In genomic region chr15:83724886-83725269, GRCm38 (mm10) we compare ENCODE assay signal across 8 mouse cellular contexts. TPM values are rescaled to one million over a fixed set of nuclear protein-coding genes. Genes with fewer than 3 reads are reported as not detected.
DNase-seq lines count a peak whose midpoint lies in the region; ATAC-seq lines count a peak whose summit lies in the region.
"Had no signal": no experiment of that assay in that cellular context is flagged by ENCODE, and none has a peak within 500 bp of the region (broad histone marks: within the 10 kb centered on the region; RNA-seq: fewer than 3 reads in every experiment).

Gene Scube1 (minus strand): TSS chr15:83725021.

- no peaks in the 10 kb centered on the region for H3K9me3 ChIP-seq in embryonic facial prominence, embryonic 15.5 days (replicated peaks)
- H3K9me3 ChIP-seq in limb, embryonic 11.5 days (ENCODE audit: control insufficient read depth, low read length) = no peaks in the 10 kb centered on the region
- no peaks in the 10 kb centered on the region for H3K9me3 ChIP-seq in midbrain, embryonic 14.5 days (ENCODE audit: control insufficient read depth, low read length)
- no peaks in the 10 kb centered on the region for H3K9me3 ChIP-seq in stomach, embryonic 15.5 days

- DNase-seq in heart, adult 9 months (ENCODE audit: low spot score in 2 of 2) = peak; percentile 83 to 85
- peak; percentile 84 for DNase-seq in kidney, adult 9 months
- DNase-seq in limb, embryonic 11.5 days (ENCODE audit: low spot score) = peak; percentile 91
- peak; percentile 96 for DNase-seq in midbrain, embryonic 14.5 days

- no peaks in the 10 kb centered on the region for H3K4me1 ChIP-seq in brown adipose tissue, adult 24 weeks (ENCODE audit: control insufficient read depth, insufficient read depth, insufficient read length, low read length)
- H3K4me1 ChIP-seq in embryonic facial prominence, embryonic 15.5 days = peaks cover 25% of the 10 kb centered on the region
- peaks cover 32% of the 10 kb centered on the region for H3K4me1 ChIP-seq in limb, embryonic 11.5 days (ENCODE audit: control insufficient read depth, insufficient read depth, low read length)
- H3K4me1 ChIP-seq in midbrain, embryonic 14.5 days (ENCODE audit: control insufficient read depth, insufficient read depth, low read length) = peaks cover 15% of the 10 kb centered on the region
- H3K4me1 ChIP-seq in stomach, embryonic 15.5 days = peaks cover 11% of the 10 kb centered on the region; the same call in 1 of the 2 replicates

- H3K4me3 ChIP-seq in brown adipose tissue, adult 24 weeks (ENCODE audit: insufficient read depth, low read depth, low read length) = peak within 1 kb of the TSS; percentile 55
- peak within 1 kb of the TSS; percentile 63 for H3K4me3 ChIP-seq in embryonic facial prominence, embryonic 15.5 days (replicated peaks)
- H3K4me3 ChIP-seq in limb, embryonic 11.5 days (ENCODE audit: low read depth, low read length) = peak within 1 kb of the TSS; percentile 74
- peak within 1 kb of the TSS; percentile 66 for H3K4me3 ChIP-seq in midbrain, embryonic 14.5 days (replicated peaks; ENCODE audit: low read depth, low read length)
- peak within 1 kb of the TSS; percentile 67 for H3K4me3 ChIP-seq in stomach, embryonic 15.5 days (replicated peaks)
- H3K4me3 ChIP-seq: myocyte had no signal

- WGBS in embryonic facial prominence, embryonic 15.5 days = under 1% methylated on average over 48 of the region's 51 CpGs
- 1% methylated on average over 32 of the region's 51 CpGs for WGBS in limb, embryonic 11.5 days
- WGBS in midbrain, embryonic 14.5 days = 1% methylated on average over 49 of the region's 51 CpGs
- WGBS in stomach, embryonic 15.5 days = under 1% methylated on average over 41 of the region's 51 CpGs

- peak within 1 kb of the TSS; percentile 50 for H3K9ac ChIP-seq in embryonic facial prominence, embryonic 15.5 days
- H3K9ac ChIP-seq in limb, embryonic 11.5 days (ENCODE audit: low read length) = peak within 1 kb of the TSS; percentile 71
- peak within 1 kb of the TSS; percentile 71 for H3K9ac ChIP-seq in midbrain, embryonic 14.5 days (replicated peaks; ENCODE audit: low read length)
- peak within 1 kb of the TSS; percentile 46; the same call in 1 of the 2 replicates for H3K9ac ChIP-seq in stomach, embryonic 15.5 days

- H3K27ac ChIP-seq in brown adipose tissue, adult 24 weeks (replicated peaks; ENCODE audit: low read depth, low read length) = no peak within 1 kb of the TSS
- H3K27ac ChIP-seq in embryonic facial prominence, embryonic 15.5 days (replicated peaks) = no peak within 1 kb of the TSS
- no peak within 1 kb of the TSS; the same call in 1 of the 2 replicates for H3K27ac ChIP-seq in limb, embryonic 11.5 days (replicated peaks; ENCODE audit: low read depth, low read length)
- H3K27ac ChIP-seq in midbrain, embryonic 14.5 days (replicated peaks; ENCODE audit: low read depth, low read length) = peak within 1 kb of the TSS; percentile 70
- H3K27ac ChIP-seq in stomach, embryonic 15.5 days = no peak within 1 kb of the TSS

- peak within 1 kb of the TSS; percentile 99 for H3K4me2 ChIP-seq in embryonic facial prominence, embryonic 15.5 days (replicated peaks)
- H3K4me2 ChIP-seq in limb, embryonic 11.5 days (ENCODE audit: low read depth, severe bottlenecking) = peak within 1 kb of the TSS; percentile 67
- H3K4me2 ChIP-seq in midbrain, embryonic 14.5 days (ENCODE audit: low read length) = peak within 1 kb of the TSS; percentile 81
- peak within 1 kb of the TSS; percentile 98 for H3K4me2 ChIP-seq in stomach, embryonic 15.5 days

- peaks cover 67% of the 10 kb centered on the region for H3K27me3 ChIP-seq in embryonic facial prominence, embryonic 15.5 days
- no peaks in the 10 kb centered on the region for H3K27me3 ChIP-seq in limb, embryonic 11.5 days (ENCODE audit: control insufficient read depth, insufficient read depth, low read length)
- no peaks in the 10 kb centered on the region for H3K27me3 ChIP-seq in midbrain, embryonic 14.5 days (ENCODE audit: control insufficient read depth, insufficient read depth, low read length)
- H3K27me3 ChIP-seq in stomach, embryonic 15.5 days (replicated peaks) = peaks cover 53% of the 10 kb centered on the region

- H3K36me3 ChIP-seq in embryonic facial prominence, embryonic 15.5 days = no peaks in the 10 kb centered on the region
- no peaks in the 10 kb centered on the region; the same call in 1 of the 2 replicates for H3K36me3 ChIP-seq in limb, embryonic 11.5 days (ENCODE audit: control insufficient read depth, insufficient read depth, low read length)
- H3K36me3 ChIP-seq in midbrain, embryonic 14.5 days (ENCODE audit: control insufficient read depth, insufficient read depth, low read length) = 0 out of 2 replicates have a peak, but pooled peaks cover 4% of the 10 kb centered on the region
- no peaks in the 10 kb centered on the region for H3K36me3 ChIP-seq in stomach, embryonic 15.5 days

- peak; percentile 92 for ATAC-seq in embryonic facial prominence, embryonic 15.5 days (ENCODE audit: insufficient number of reproducible peaks, low FRiP score, low TSS enrichment, low read depth)
- peak; percentile 86 for ATAC-seq in limb, embryonic 11.5 days (ENCODE audit: insufficient number of reproducible peaks, low FRiP score, low TSS enrichment, low read depth)
- ATAC-seq in midbrain, embryonic 14.5 days (ENCODE audit: low FRiP score, low TSS enrichment) = peak; percentile 92
- peak; percentile 94 for ATAC-seq in stomach, embryonic 15.5 days (ENCODE audit: insufficient read depth, low FRiP score, low read depth)

RNA-seq across cellular contexts. Expression of gene Scube1, which starts in this region (rescaled TPM):
- not detected in 2 replicates for polyA plus RNA-seq in brown adipose tissue, adult 24 weeks (2012; ENCODE audit: insufficient read depth, insufficient read length, missing spikeins)
- polyA plus RNA-seq in embryonic facial prominence, embryonic 15.5 days (2015; fragmentation: Nextera tagmentation; extraction: Ambion mirVana) = 11.1 and 14.5 TPM in 2 replicates
- 62.3 and 70.9 TPM in 2 replicates for polyA plus RNA-seq in limb, embryonic 11.5 days (2014; fragmentation: Nextera tagmentation; extraction: Ambion mirVana)
- polyA plus RNA-seq in midbrain, embryonic 14.5 days (2014; fragmentation: Nextera tagmentation; extraction: Ambion mirVana) = 10.2 and 13.5 TPM in 2 replicates
- polyA plus RNA-seq in stomach, embryonic 15.5 days (2015; fragmentation: Nextera tagmentation; extraction: Ambion mirVana) = 10.3 and 10.9 TPM in 2 replicates
- polyA plus RNA-seq: myocyte had no signal

Comparison
In these comparisons a context has a peak if more than half of its experiments do, and no peak if none do; other contexts are left out.
1. RNA of gene Scube1 (polyA plus RNA-seq): 62.3 to 70.9 TPM in limb, embryonic 11.5 days, 11.1 to 14.5 TPM in embryonic facial prominence, embryonic 15.5 days, 10.2 to 13.5 TPM in midbrain, embryonic 14.5 days and 10.3 to 10.9 TPM in stomach, embryonic 15.5 days; not detected in brown adipose tissue, adult 24 weeks; every median in the first group is over 10 times any median in the second.
2. Peak in every context shown above with its lines, with median percentiles within 50 percentile points of each other: H3K4me3 ChIP-seq, ATAC-seq, H3K4me2 ChIP-seq, H3K9ac ChIP-seq and DNase-seq.